Mouse (Mus musculus) skeletal muscle tissue, adult 2 months (tissue): ENCODE measurements at regions not wholly inside any gene's neighbourhood (a gene's known extent, or its start where the extent isn't known, plus 50 kb on each side); places are given as distances from the start of the nearest gene placed in this dataset.

Experiments
- DNase-seq: peaks from one replicate; pipeline ENCODE4 v3.0.0-alpha.2; 2012; ENCODE audit warnings: low read depth, low spot score

DNA sequence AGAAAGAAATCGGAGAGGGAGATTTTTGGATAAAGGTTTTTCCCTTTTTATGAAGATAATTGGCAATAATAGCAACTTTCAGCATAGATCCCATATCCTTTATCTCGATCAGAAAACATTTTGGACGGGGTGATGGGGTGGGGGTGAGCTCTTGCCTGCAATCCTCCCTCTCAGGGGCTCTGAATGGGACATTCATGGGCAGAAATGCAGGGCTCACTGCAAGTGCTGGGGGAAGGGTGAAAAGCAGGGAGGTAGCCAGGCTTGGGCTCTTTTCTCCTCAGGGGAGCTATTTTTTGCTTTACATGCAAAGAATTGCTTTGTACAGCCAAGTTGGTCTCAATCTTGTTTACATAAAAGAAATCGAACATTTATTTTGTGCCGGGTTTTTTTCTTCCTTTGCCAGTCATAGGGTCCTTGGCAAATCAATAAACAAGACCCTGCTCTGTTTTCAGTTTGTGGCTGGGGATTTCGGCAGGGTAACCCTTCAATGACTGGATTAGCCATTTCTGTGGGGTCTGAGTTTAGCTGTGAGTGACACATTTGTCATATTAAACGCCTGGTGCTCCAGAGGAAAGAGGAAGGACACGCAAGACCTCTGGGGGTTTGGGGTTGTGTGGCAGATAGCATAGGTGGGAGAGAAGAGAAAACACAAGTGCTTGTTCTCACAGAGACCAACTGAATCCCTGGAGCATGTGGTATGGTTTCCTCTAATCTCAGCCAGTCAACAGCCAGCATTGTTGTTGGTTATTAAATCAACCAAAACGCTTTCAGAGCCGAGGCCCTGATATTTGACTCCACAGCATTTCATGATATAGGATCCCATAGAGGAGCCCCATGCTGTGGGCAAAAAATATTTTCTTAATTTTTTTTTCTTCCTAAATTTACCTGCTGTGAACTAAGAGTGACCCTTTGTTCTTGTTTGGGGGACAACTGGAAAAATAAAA lies 96.8 kb upstream of the Bmper start:
- no peak for DNase-seq

DNA sequence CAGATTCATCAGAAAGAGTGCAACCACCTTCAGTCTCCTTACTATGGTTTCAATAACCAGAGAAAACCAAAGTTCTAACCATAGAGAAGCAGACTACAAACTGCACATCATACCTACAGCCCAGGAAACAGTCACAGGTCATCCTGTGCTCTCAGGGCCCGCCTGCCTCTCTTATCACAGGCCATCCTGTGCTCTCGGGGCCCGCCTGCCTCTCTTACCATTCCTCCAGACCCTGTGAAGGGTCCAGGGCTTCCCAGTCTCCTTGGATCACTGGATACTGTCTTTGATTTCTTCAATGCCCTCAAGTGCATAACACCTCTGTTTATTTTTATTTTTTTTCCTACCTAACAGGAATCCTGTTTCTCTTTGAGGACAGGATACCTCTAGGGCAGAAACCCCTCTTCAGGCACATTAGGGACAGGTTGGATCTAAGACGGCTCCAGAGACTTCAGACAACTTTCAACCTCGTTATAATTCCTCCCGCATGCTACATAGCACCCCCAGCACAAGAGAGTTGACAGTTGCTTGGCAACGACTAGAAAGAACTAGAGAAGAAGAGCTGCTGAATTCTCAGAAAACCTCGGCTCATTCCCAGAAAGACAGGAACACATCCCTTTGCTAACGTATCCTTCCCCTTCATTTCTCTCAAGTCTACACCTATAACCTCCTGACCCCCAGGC lies 95.4 kb upstream of the Bmper start:
- no peak for DNase-seq

DNA sequence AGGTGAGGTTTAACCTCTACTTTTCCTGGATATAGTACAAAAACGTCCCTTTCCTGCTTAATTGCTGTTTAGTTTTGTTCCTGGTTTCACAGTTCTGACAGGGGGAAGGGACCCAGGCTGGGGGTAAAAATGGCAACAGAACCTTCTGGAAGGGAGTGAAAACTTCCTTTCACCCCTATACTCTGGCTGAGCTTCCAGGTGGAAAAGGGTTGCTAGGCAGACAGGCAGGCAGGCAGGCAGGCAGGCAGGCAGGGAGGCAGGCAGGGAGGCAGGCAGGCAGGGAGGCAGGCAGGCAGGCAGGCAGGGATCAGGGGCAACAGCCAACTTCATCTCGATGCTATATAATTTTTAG lies 94.9 kb upstream of the Bmper start:
- no peak for DNase-seq

GRCm38 (mm10) chr9:23134006-23134405 lies 88.9 kb upstream of the Bmper start:
- no peak for DNase-seq

DNA sequence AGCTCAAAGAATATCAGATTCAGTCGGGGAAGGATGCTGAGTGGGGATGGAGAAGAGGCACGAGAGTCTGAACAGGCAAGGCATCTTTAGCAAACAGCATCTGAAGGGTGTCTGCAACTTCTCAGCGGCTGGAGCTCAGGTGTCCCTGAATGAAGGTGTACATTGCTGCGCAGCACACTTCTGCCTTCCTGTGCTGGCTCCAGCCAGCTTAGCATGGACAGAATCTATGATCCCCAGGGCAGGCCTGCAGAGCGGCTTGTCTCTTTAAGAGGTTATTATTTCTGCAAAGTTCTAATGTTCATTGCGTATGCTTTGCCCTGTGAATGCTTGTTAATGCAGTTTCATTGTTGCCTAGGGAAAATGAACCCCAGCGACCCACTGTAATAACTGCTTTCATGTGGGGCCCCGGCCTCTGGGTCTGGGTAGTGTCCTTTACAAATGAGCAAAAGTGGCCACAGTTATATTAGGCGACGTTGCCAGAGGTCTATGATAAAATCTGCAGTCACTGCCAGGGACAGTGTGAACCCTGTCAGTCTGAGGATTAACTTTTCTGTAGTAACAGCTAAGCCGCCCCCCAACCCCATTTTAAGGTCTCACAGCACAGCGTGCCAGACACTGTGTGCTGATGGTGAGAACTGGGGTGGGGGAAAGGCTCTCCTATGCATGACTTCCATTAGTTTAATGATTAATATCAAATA lies 88.3 kb upstream of the Bmper start:
- no peak for DNase-seq

- DNase-seq, result peak; percentile 34
Measured at GRCm38 (mm10) chr9:23136511-23136910, 86.4 kb upstream of the Bmper start.

GRCm38 (mm10) chr9:23137682-23138210 lies 85.1 kb upstream of the Bmper start:
- peak; percentile 36 for DNase-seq

GRCm38 (mm10) chr9:23139580-23140162 lies 83.2 kb upstream of the Bmper start:
- no peak for DNase-seq

DNA sequence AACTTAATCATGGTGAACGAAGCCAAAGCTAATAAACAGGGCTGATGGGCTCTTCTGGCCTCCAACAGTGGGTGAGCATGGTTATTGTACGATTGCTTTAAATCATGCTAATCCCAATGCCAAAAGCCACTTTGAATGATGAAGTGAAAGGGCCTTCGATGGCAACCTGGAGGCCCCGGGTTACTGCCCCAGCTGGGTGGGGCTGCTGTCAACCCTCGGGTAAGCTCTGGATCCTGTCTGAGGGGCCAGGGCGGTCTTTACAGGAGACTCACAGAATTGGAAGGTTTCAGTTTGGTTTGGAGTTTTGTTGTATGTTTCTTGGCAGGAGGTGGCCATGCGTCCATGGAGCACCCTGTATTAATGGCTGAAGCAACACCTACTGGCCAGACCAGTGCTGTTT lies 78.6 kb upstream of the Bmper start:
- DNase-seq, result no peak

GRCm38 (mm10) chr9:23150338-23150737 lies 72.5 kb upstream of the Bmper start:
- DNase-seq, result no peak

GRCm38 (mm10) chr9:23150874-23151273 lies 72.0 kb upstream of the Bmper start:
- DNase-seq, result no peak

GRCm38 (mm10) chr9:23151953-23152490 lies 70.9 kb upstream of the Bmper start:
- no peak for DNase-seq

DNA sequence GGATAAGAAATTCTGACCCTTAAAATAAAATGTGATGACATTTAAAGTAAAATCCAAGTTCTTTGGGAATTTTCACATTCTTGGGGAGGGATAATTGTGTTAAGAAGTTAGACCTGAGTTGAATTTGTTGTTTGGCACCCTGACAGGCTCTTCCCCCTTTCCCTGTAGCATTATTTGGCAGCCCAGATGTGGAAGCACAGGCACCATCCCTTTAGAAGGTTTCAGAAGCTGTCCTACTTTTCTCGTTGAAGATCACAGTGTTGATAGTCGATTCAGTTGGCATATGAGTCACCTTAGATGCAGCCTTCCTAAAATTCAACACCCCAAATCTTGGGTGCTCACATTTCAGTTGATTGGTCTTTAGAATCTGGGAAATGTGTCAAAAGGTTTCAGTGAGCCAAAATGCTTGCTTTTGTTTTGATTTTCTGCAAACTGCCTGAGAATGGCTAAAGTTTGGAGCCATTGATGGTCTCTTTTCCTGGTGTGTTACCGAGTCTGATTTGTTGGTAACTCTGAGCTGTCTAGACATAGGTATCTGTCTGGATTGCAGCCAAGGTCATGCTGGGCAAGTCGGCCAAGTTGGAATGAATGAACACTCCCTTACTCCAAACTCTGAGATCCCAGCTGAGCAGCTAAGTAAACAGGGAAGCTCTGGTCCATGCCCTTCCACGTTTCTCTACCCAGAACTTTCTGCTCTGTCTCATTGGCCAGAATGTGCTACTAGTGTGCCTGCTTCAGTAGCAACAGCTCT lies 65.9 kb upstream of the Bmper start:
- peak; percentile 27 for DNase-seq

GRCm38 (mm10) chr9:23158499-23158898 lies 64.4 kb upstream of the Bmper start:
- DNase-seq, result no peak

DNA sequence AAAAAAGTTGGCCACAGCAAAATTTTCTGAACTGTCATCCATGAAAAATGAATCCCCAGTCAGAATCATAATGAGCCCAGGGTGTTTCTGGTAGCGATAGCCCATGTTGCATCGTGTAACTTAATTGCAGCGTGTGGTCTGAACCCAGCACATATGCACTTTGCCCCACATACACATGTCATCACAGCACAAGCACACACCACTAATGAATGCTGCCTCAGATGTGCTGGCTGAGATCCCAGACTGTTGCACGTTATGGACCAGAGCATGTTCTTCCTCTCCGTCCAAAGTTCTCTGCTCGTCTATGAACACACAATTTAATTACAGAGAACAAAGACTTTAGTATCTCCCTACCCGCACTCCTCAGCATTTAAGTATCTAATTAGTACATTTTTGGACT lies 61.5 kb upstream of the Bmper start:
- DNase-seq, result no peak

GRCm38 (mm10) chr9:23167056-23167591 lies 55.8 kb upstream of the Bmper start:
- no peak for DNase-seq

DNA sequence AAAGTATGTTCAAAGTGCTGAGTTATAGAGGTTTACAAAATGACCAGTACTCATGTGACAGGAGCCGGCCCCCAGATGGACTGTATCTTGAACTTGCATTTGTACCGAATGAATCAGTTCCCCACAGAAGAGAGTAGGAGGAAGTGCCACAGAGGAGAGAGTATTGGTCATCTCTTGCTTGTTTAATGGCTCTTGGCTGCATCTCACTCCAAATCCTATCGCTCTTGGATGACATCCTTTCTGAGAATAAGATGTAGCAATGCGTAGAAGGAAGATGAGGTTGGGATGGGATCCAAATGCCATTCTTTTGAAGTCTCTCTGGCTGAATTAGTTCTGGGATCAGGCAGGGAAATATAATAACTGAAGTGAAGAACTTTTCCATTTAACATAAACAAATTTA lies 55.2 kb upstream of the Bmper start:
- peak; percentile 3 for DNase-seq

DNA sequence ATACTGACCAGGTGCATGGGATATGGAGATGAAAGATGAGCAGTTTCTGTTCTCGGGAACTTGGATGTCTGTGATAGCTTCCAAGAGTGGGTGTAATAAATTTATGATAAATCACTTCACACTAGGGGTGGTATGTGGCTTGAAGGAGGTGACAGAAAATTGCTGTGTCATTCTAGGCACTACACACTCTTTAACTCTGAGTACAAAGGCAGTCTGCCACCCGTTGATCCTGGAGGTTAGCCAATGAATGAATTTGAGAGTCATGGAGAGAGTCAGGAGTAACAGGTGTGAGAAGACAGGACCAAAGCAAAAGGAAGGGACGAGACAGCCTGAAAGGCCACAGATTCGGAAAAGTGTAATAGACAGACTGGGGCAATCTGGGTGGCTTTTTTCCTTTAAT lies 54.7 kb upstream of the Bmper start:
- no peak for DNase-seq

- no peak for DNase-seq
Measured at GRCm38 (mm10) chr9:23171361-23171760, 51.5 kb upstream of the Bmper start.
